ENCODE assay signal across 19 mouse cellular contexts in genomic region chr11:101051617-101052016, GRCm38 (mm10). TPM values are rescaled to one million over a fixed set of nuclear protein-coding genes. Genes with fewer than 3 reads are reported as not detected.
DNase-seq lines count a peak whose midpoint lies in the region; ATAC-seq and TF ChIP-seq lines count a peak whose summit lies in the region.
"Had no signal": no experiment of that assay in that cellular context is flagged by ENCODE, and none has a peak within 500 bp of the region (broad histone marks: within the 10 kb centered on the region; RNA-seq: fewer than 3 reads in every experiment).

No protein-coding gene starts in this region.

- no peaks in the 10 kb centered on the region for H3K27me3 ChIP-seq in heart, adult 2 months (ENCODE audit: control insufficient read depth, insufficient read depth, low read length)
- H3K27me3 ChIP-seq in stomach, embryonic 16.5 days (ENCODE audit: control insufficient read depth, insufficient read depth, low read length), result no peaks in the 10 kb centered on the region
- no peaks in the 10 kb centered on the region for H3K27me3 ChIP-seq in stomach, postnatal 0 days (ENCODE audit: control insufficient read depth, insufficient read depth, low read length)
- H3K27me3 ChIP-seq: embryonic facial prominence, embryonic 13.5 days; forebrain, embryonic 12.5 days; hindbrain, embryonic 12.5 days had no signal

- intact Hi-C loops in heart, adult 2 months (cut with DNase I), result no loop called here
- intact Hi-C loops in left cerebral cortex, adult 2 months (cut with DNase I), result no loop called here

- no peaks in the 10 kb centered on the region for H3K79me2 ChIP-seq in heart, adult 2 months (replicated peaks; ENCODE audit: control insufficient read depth, insufficient read depth, low read length)

- no peak overlapping the region for H3K4me2 ChIP-seq in stomach, embryonic 16.5 days (ENCODE audit: low read depth, low read length)
- H3K4me2 ChIP-seq in stomach, postnatal 0 days (replicated peaks; ENCODE audit: low read depth), result no peak overlapping the region
- H3K4me2 ChIP-seq: embryonic facial prominence, embryonic 13.5 days; forebrain, embryonic 12.5 days; hindbrain, embryonic 12.5 days had no signal

- H3K4me3 ChIP-seq in heart, adult 2 months, result no peak overlapping the region
- no peak overlapping the region for H3K4me3 ChIP-seq in left cerebral cortex, adult 2 months
- no peak overlapping the region for H3K4me3 ChIP-seq in stomach, embryonic 16.5 days (replicated peaks; ENCODE audit: low read length)
- H3K4me3 ChIP-seq in stomach, postnatal 0 days (ENCODE audit: low read depth, low read length), result no peak overlapping the region
- H3K4me3 ChIP-seq: embryonic facial prominence, embryonic 13.5 days; forebrain, embryonic 12.5 days; heart, embryonic 10.5 days; hindbrain, embryonic 12.5 days had no signal

- no peak for TF ChIP-seq EP300 in heart, adult 2 months (IDR thresholded peaks at IDR 0.05; ENCODE audit: insufficient read depth, low read depth, low read length)
- no peak for TF ChIP-seq EP300 in stomach, postnatal 0 days (optimal IDR thresholded peaks at IDR 0.05)

- TF ChIP-seq POLR2A in heart, adult 2 months (IDR thresholded peaks at IDR 0.05; ENCODE audit: insufficient read depth, low read depth, low read length), result no peak

- H3K36me3 ChIP-seq in heart, adult 2 months (ENCODE audit: control insufficient read depth, insufficient read depth, low read length), result no peaks in the 10 kb centered on the region
- peaks cover 9% of the 10 kb centered on the region; the same call in 1 of the 2 replicates for H3K36me3 ChIP-seq in stomach, embryonic 16.5 days (ENCODE audit: control insufficient read depth, insufficient read depth, low read length)
- H3K36me3 ChIP-seq in stomach, postnatal 0 days (ENCODE audit: control insufficient read depth, insufficient read depth, low read length), result peaks cover 18% of the 10 kb centered on the region

- no peak for DNase-seq in heart, adult 2 months
- no peak for DNase-seq in heart, postnatal 4 days
- DNase-seq in left cerebral cortex, adult 2 months (ENCODE audit: extremely low spot score in 1 of 2, low spot score in 2 of 2), result no peak
- DNase-seq in left cerebral cortex, adult 11 months (ENCODE audit: low spot score), result no peak
- no peak for DNase-seq in stomach, postnatal 0 days (ENCODE audit: low spot score)
- DNase-seq: adrenal gland, adult 2 months; adrenal gland, postnatal 25 days; cerebellum, adult 8-10 months; gastrocnemius, postnatal 25 days; heart, postnatal 36 days had no signal

- ATAC-seq in stomach, embryonic 16.5 days (ENCODE audit: insufficient read depth, low FRiP score), result no peak
- no peak for ATAC-seq in stomach, postnatal 0 days (ENCODE audit: low FRiP score, low TSS enrichment)
- ATAC-seq: forebrain, embryonic 16.5 days; hindbrain, embryonic 16.5 days; inflammation-experienced regulatory T-cells, adult 6 months had no signal

- peak overlapping the region; percentile 11 for H3K27ac ChIP-seq in heart, adult 2 months
- peak overlapping the region; percentile 4; the same call in 1 of the 2 replicates for H3K27ac ChIP-seq in left cerebral cortex, adult 2 months
- peak overlapping the region; percentile 91; the same call in 1 of the 2 replicates for H3K27ac ChIP-seq in stomach, embryonic 16.5 days (ENCODE audit: low read length)
- H3K27ac ChIP-seq in stomach, postnatal 0 days (replicated peaks), result peak overlapping the region; percentile 93
- H3K27ac ChIP-seq: embryonic facial prominence, embryonic 13.5 days; forebrain, embryonic 12.5 days; hindbrain, embryonic 12.5 days had no signal

- H3K4me1 ChIP-seq in heart, adult 2 months (ENCODE audit: control insufficient read depth, insufficient read depth, low read length), result peaks cover 7% of the 10 kb centered on the region
- H3K4me1 ChIP-seq in stomach, embryonic 16.5 days (ENCODE audit: control insufficient read depth, insufficient read depth, low read length), result peaks cover 19% of the 10 kb centered on the region
- peaks cover 8% of the 10 kb centered on the region for H3K4me1 ChIP-seq in stomach, postnatal 0 days (replicated peaks; ENCODE audit: control insufficient read depth, insufficient read depth)
- H3K4me1 ChIP-seq: embryonic facial prominence, embryonic 13.5 days; forebrain, embryonic 12.5 days; hindbrain, embryonic 12.5 days had no signal

- WGBS in heart, adult 2 months, result 66% methylated on average over 8 of the region's 8 CpGs
- WGBS in stomach, embryonic 16.5 days, result 84% methylated on average over 8 of the region's 8 CpGs
- 74% methylated on average over 8 of the region's 8 CpGs for WGBS in stomach, postnatal 0 days

- H3K9ac ChIP-seq in heart, adult 2 months (ENCODE audit: low read depth, low read length), result no peak overlapping the region
- H3K9ac ChIP-seq in stomach, embryonic 16.5 days (ENCODE audit: low read length), result no peak overlapping the region
- H3K9ac ChIP-seq in stomach, postnatal 0 days (ENCODE audit: low read length), result no peak overlapping the region
- H3K9ac ChIP-seq: embryonic facial prominence, embryonic 13.5 days; forebrain, embryonic 12.5 days; hindbrain, embryonic 12.5 days had no signal

- TF ChIP-seq CTCF in heart, adult 2 months (IDR thresholded peaks at IDR 0.05), result no peak
- TF ChIP-seq CTCF in left cerebral cortex, adult 2 months (IDR thresholded peaks at IDR 0.05), result no peak
- TF ChIP-seq CTCF in stomach, postnatal 0 days (IDR thresholded peaks at IDR 0.05; ENCODE audit: low read depth), result no peak

- no peaks in the 10 kb centered on the region for H3K9me3 ChIP-seq in stomach, embryonic 16.5 days (replicated peaks; ENCODE audit: control insufficient read depth, low read length)
- H3K9me3 ChIP-seq in stomach, postnatal 0 days (ENCODE audit: control insufficient read depth, low read length), result no peaks in the 10 kb centered on the region
- H3K9me3 ChIP-seq: embryonic facial prominence, embryonic 13.5 days; forebrain, embryonic 12.5 days; heart, embryonic 10.5 days; hindbrain, embryonic 12.5 days had no signal

RNA-seq across cellular contexts. Expression of gene Naglu, which starts 18.2 kb away (rescaled TPM):
- 1 to 10 TPM; 7.4 to 8.3 TPM for total RNA-seq in heart, adult 2 months (2021)
- 11.0 and 14.3 TPM in 2 replicates for polyA plus RNA-seq in heart, adult 2 months (2012; rRNA removed)
- 10 to 100 TPM in 1 of 2 experiments, 1 to 10 TPM in 1; 9.0 to 10.1 TPM for total RNA-seq in heart, postnatal 4 days (2021)
- 1 to 10 TPM; 8.3 TPM for total RNA-seq in left cerebral cortex, adult 2 months (2021)
- 17.0 and 17.2 TPM in 2 replicates for polyA plus RNA-seq in stomach, embryonic 16.5 days (2015; fragmentation: Nextera tagmentation; extraction: Ambion mirVana)
- 16.0 and 17.1 TPM in 2 replicates for polyA plus RNA-seq in stomach, postnatal 0 days (2015; fragmentation: Nextera tagmentation; extraction: Ambion mirVana)

RNA-seq across cellular contexts. Expression of gene Hsd17b1, which starts 26.6 kb away (rescaled TPM):
- under 1 TPM; 0.47 to 0.70 TPM for total RNA-seq in heart, adult 2 months (2021)
- 0.32 and 0.55 TPM in 2 replicates for polyA plus RNA-seq in heart, adult 2 months (2012; rRNA removed)
- total RNA-seq in heart, postnatal 4 days (2021), result not detected
- total RNA-seq in left cerebral cortex, adult 2 months (2021), result 1 to 10 TPM in 1 of 2 experiments, under 1 TPM in 1; 0.87 to 1.5 TPM
- polyA plus RNA-seq in stomach, embryonic 16.5 days (2015; fragmentation: Nextera tagmentation; extraction: Ambion mirVana), result 0.30 TPM in 1 of 2 replicates, not detected in the other
- polyA plus RNA-seq in stomach, postnatal 0 days (2015; fragmentation: Nextera tagmentation; extraction: Ambion mirVana), result 0.08 TPM in 1 of 2 replicates, not detected in the other
- total RNA-seq: gastrocnemius, postnatal 25 days had no signal
- polyA plus RNA-seq: heart, embryonic 10.5 days; heart, postnatal 0 days had no signal

RNA-seq across cellular contexts. Expression of gene Coasy, which starts 30.7 kb away (rescaled TPM):
- 10 to 100 TPM; 15.8 to 17.5 TPM for total RNA-seq in heart, adult 2 months (2021)
- polyA plus RNA-seq in heart, adult 2 months (2012; rRNA removed), result 22.1 and 24.6 TPM in 2 replicates
- total RNA-seq in heart, postnatal 4 days (2021), result 10 to 100 TPM; 15.4 to 16.2 TPM
- 10 to 100 TPM; 22.5 to 24.1 TPM for total RNA-seq in left cerebral cortex, adult 2 months (2021)
- 38.9 and 41.8 TPM in 2 replicates for polyA plus RNA-seq in stomach, embryonic 16.5 days (2015; fragmentation: Nextera tagmentation; extraction: Ambion mirVana)
- polyA plus RNA-seq in stomach, postnatal 0 days (2015; fragmentation: Nextera tagmentation; extraction: Ambion mirVana), result 26.4 and 26.8 TPM in 2 replicates

RNA-seq across cellular contexts. Expression of gene Mlx, which starts 35.5 kb away (rescaled TPM):
- total RNA-seq in heart, adult 2 months (2021), result 10 to 100 TPM; 18.1 to 21.3 TPM
- 23.0 and 45.2 TPM in 2 replicates for polyA plus RNA-seq in heart, adult 2 months (2012; rRNA removed)
- 10 to 100 TPM; 17.5 to 17.7 TPM for total RNA-seq in heart, postnatal 4 days (2021)
- total RNA-seq in left cerebral cortex, adult 2 months (2021), result 10 to 100 TPM; 41.1 to 44.7 TPM
- polyA plus RNA-seq in stomach, embryonic 16.5 days (2015; fragmentation: Nextera tagmentation; extraction: Ambion mirVana), result 57.4 and 60.5 TPM in 2 replicates
- polyA plus RNA-seq in stomach, postnatal 0 days (2015; fragmentation: Nextera tagmentation; extraction: Ambion mirVana), result 42.3 and 42.4 TPM in 2 replicates

RNA-seq across cellular contexts. Expression of gene Atp6v0a1, which starts 42.4 kb away (rescaled TPM):
- 10 to 100 TPM; 89.6 to 92.6 TPM for total RNA-seq in heart, adult 2 months (2021)
- polyA plus RNA-seq in heart, adult 2 months (2012; rRNA removed), result 77.4 and 85.9 TPM in 2 replicates
- total RNA-seq in heart, postnatal 4 days (2021), result 100 to 1,000 TPM; 112 to 115 TPM
- total RNA-seq in left cerebral cortex, adult 2 months (2021), result 100 to 1,000 TPM; 442 to 461 TPM
- 47.8 and 50.5 TPM in 2 replicates for polyA plus RNA-seq in stomach, embryonic 16.5 days (2015; fragmentation: Nextera tagmentation; extraction: Ambion mirVana)
- 44.8 and 45.5 TPM in 2 replicates for polyA plus RNA-seq in stomach, postnatal 0 days (2015; fragmentation: Nextera tagmentation; extraction: Ambion mirVana)

Comparison
In these comparisons a context has a peak if more than half of its experiments do, and no peak if none do; other contexts are left out.
1. H3K27ac ChIP-seq: peak in every context shown above with its lines; median percentile 93 in stomach, postnatal 0 days; 91 in stomach, embryonic 16.5 days; 11 in heart, adult 2 months; 4 in left cerebral cortex, adult 2 months.